15 mouse cellular contexts compared by ENCODE assay signal in genomic region chr19:44535376-44535775, GRCm38 (mm10). TPM values are rescaled to one million over a fixed set of nuclear protein-coding genes. Genes with fewer than 3 reads are reported as not detected.
DNase-seq lines count a peak whose midpoint lies in the region; ATAC-seq and TF ChIP-seq lines count a peak whose summit lies in the region.
"Had no signal": no experiment of that assay in that cellular context is flagged by ENCODE, and none has a peak within 500 bp of the region (broad histone marks: within the 10 kb centered on the region; RNA-seq: fewer than 3 reads in every experiment).

No protein-coding gene starts in this region.

- H3K4me2 ChIP-seq in hindbrain, postnatal 0 days (ENCODE audit: low read depth, low read length) = no peak overlapping the region
- no peak overlapping the region for H3K4me2 ChIP-seq in hindbrain, embryonic 13.5 days
- H3K4me2 ChIP-seq in lung, postnatal 0 days (replicated peaks; ENCODE audit: low read depth, low read length) = no peak overlapping the region
- H3K4me2 ChIP-seq: forebrain, embryonic 15.5 days; neural tube, embryonic 13.5 days had no signal

- H3K9ac ChIP-seq in hindbrain, postnatal 0 days (replicated peaks; ENCODE audit: low read length) = no peak overlapping the region
- H3K9ac ChIP-seq in hindbrain, embryonic 13.5 days = no peak overlapping the region
- H3K9ac ChIP-seq in lung, postnatal 0 days (replicated peaks; ENCODE audit: low read depth) = no peak overlapping the region
- H3K9ac ChIP-seq: forebrain, embryonic 15.5 days; neural tube, embryonic 13.5 days had no signal

- H3K4me3 ChIP-seq in hindbrain, postnatal 0 days (ENCODE audit: low read length) = no peak overlapping the region
- H3K4me3 ChIP-seq in hindbrain, embryonic 13.5 days = no peak overlapping the region
- no peak overlapping the region for H3K4me3 ChIP-seq in lung, postnatal 0 days (ENCODE audit: low read depth, low read length)
- H3K4me3 ChIP-seq: forebrain, embryonic 15.5 days; neural tube, embryonic 13.5 days had no signal

- H3K27ac ChIP-seq in hindbrain, postnatal 0 days = no peak overlapping the region
- no peak overlapping the region for H3K27ac ChIP-seq in hindbrain, embryonic 13.5 days
- no peak overlapping the region for H3K27ac ChIP-seq in lung, postnatal 0 days (ENCODE audit: low read length)
- H3K27ac ChIP-seq: forebrain, embryonic 15.5 days; neural tube, embryonic 13.5 days had no signal

- H3K9me3 ChIP-seq in hindbrain, postnatal 0 days (ENCODE audit: low read length) = no peaks in the 10 kb centered on the region
- H3K9me3 ChIP-seq in hindbrain, embryonic 13.5 days = 0 out of 2 replicates have a peak, but pooled peaks cover 6% of the 10 kb centered on the region
- H3K9me3 ChIP-seq in lung, postnatal 0 days (ENCODE audit: low read length) = no peaks in the 10 kb centered on the region

- H3K27me3 ChIP-seq in hindbrain, postnatal 0 days (ENCODE audit: insufficient read depth, low read length) = no peaks in the 10 kb centered on the region
- peaks cover 29% of the 10 kb centered on the region for H3K27me3 ChIP-seq in hindbrain, embryonic 13.5 days
- no peaks in the 10 kb centered on the region for H3K27me3 ChIP-seq in lung, postnatal 0 days (replicated peaks; ENCODE audit: insufficient read depth, low read length)
- H3K27me3 ChIP-seq: forebrain, embryonic 15.5 days; neural tube, embryonic 13.5 days had no signal

- no peaks in the 10 kb centered on the region for H3K36me3 ChIP-seq in hindbrain, postnatal 0 days (ENCODE audit: insufficient read depth, low read length)
- H3K36me3 ChIP-seq in hindbrain, embryonic 13.5 days = no peaks in the 10 kb centered on the region
- no peaks in the 10 kb centered on the region for H3K36me3 ChIP-seq in lung, postnatal 0 days (ENCODE audit: insufficient read depth, low read length)
- H3K36me3 ChIP-seq: forebrain, embryonic 15.5 days; neural tube, embryonic 13.5 days had no signal

- DNase-seq in hindbrain, postnatal 0 days (ENCODE audit: low spot score) = peak; percentile 65
- peak; percentile 51 for DNase-seq in lung, postnatal 0 days (ENCODE audit: low spot score)
- no peak for DNase-seq in lung, postnatal 25 days (ENCODE audit: low spot score)
- DNase-seq in adipocyte (ENCODE audit: low spot score) = peak; percentile 62
- peak; percentile 26 for DNase-seq in lung, postnatal 14 days
- DNase-seq in yolk sac, embryonic 10.5 days (ENCODE audit: low spot score) = no peak
- DNase-seq: thymus, postnatal 36 days had no signal

- no peak for TF ChIP-seq EP300 in lung, postnatal 0 days (IDR thresholded peaks at IDR 0.05)

- 0 out of 2 replicates have a peak, but pooled peaks have one; percentile 27 for ATAC-seq in hindbrain, postnatal 0 days
- no peak for ATAC-seq in hindbrain, embryonic 13.5 days (ENCODE audit: low FRiP score)
- ATAC-seq in lung, postnatal 0 days = no peak
- ATAC-seq in CD4-positive, CD25-positive, alpha-beta regulatory T cell, adult 4 months = no peak
- ATAC-seq: forebrain, embryonic 15.5 days had no signal

- no peaks in the 10 kb centered on the region for H3K4me1 ChIP-seq in hindbrain, postnatal 0 days (ENCODE audit: insufficient read depth, low read length)
- H3K4me1 ChIP-seq in hindbrain, embryonic 13.5 days (replicated peaks) = no peaks in the 10 kb centered on the region
- no peaks in the 10 kb centered on the region for H3K4me1 ChIP-seq in lung, postnatal 0 days (ENCODE audit: insufficient read depth, low read depth, low read length)
- H3K4me1 ChIP-seq: forebrain, embryonic 15.5 days; neural tube, embryonic 13.5 days had no signal

- TF ChIP-seq CTCF in hindbrain, postnatal 0 days (IDR thresholded peaks at IDR 0.05; ENCODE audit: low read depth) = peak; percentile 76
- TF ChIP-seq CTCF in lung, postnatal 0 days (IDR thresholded peaks at IDR 0.05) = peak; percentile 70

- WGBS in hindbrain, postnatal 0 days = 27% methylated on average over 3 of the region's 3 CpGs
- 31% methylated on average over 3 of the region's 3 CpGs for WGBS in hindbrain, embryonic 13.5 days
- 37% methylated on average over 3 of the region's 3 CpGs for WGBS in lung, postnatal 0 days

RNA-seq across cellular contexts. Expression of gene Sec31b, which starts 10.3 kb away (rescaled TPM):
- 0.36 and 0.63 TPM in 2 replicates for total RNA-seq in hindbrain, postnatal 0 days (2014; rRNA removed)
- 0.32 and 0.33 TPM in 2 replicates for polyA plus RNA-seq in hindbrain, postnatal 0 days (2015; fragmentation: Nextera tagmentation; extraction: Ambion mirVana)
- polyA plus RNA-seq in hindbrain, embryonic 13.5 days (2015; fragmentation: Nextera tagmentation; extraction: Ambion mirVana) = 0.26 and 0.51 TPM in 2 replicates
- 0.42 and 0.46 TPM in 2 replicates for polyA plus RNA-seq in lung, postnatal 0 days (2015; fragmentation: Nextera tagmentation; extraction: Ambion mirVana)
- 1 to 10 TPM; 1.1 to 5.7 TPM for polyA plus RNA-seq in CD4-positive, CD25-positive, alpha-beta regulatory T cell, adult 4 months (2017; shearing (Covaris generic))

RNA-seq across cellular contexts. Expression of gene Gm20538, which starts 17.3 kb away (rescaled TPM):
- not detected in 2 replicates for total RNA-seq in hindbrain, postnatal 0 days (2014; rRNA removed)
- not detected in 2 replicates for polyA plus RNA-seq in hindbrain, postnatal 0 days (2015; fragmentation: Nextera tagmentation; extraction: Ambion mirVana)
- not detected in 2 replicates for polyA plus RNA-seq in hindbrain, embryonic 13.5 days (2015; fragmentation: Nextera tagmentation; extraction: Ambion mirVana)
- 0.86 TPM in 1 of 2 replicates, not detected in the other for polyA plus RNA-seq in lung, postnatal 0 days (2015; fragmentation: Nextera tagmentation; extraction: Ambion mirVana)
- polyA plus RNA-seq in CD4-positive, CD25-positive, alpha-beta regulatory T cell, adult 4 months (2017; shearing (Covaris generic)) = not detected
- total RNA-seq: left cerebral cortex, postnatal 14 days; megakaryocyte progenitor cell, adult 5-6 weeks had no signal
- polyA plus RNA-seq: forebrain, embryonic 15.5 days; intestine, embryonic 14.5 days; neural tube, embryonic 13.5 days; small intestine, adult 2 months had no signal

RNA-seq across cellular contexts. Expression of gene Ndufb8, which starts 19.9 kb away (rescaled TPM):
- 500 and 558 TPM in 2 replicates for total RNA-seq in hindbrain, postnatal 0 days (2014; rRNA removed)
- polyA plus RNA-seq in hindbrain, postnatal 0 days (2015; fragmentation: Nextera tagmentation; extraction: Ambion mirVana) = 932 and 959 TPM in 2 replicates
- 592 and 624 TPM in 2 replicates for polyA plus RNA-seq in hindbrain, embryonic 13.5 days (2015; fragmentation: Nextera tagmentation; extraction: Ambion mirVana)
- polyA plus RNA-seq in lung, postnatal 0 days (2015; fragmentation: Nextera tagmentation; extraction: Ambion mirVana) = 348 and 406 TPM in 2 replicates
- 100 to 1,000 TPM; 240 to 266 TPM for polyA plus RNA-seq in CD4-positive, CD25-positive, alpha-beta regulatory T cell, adult 4 months (2017; shearing (Covaris generic))

RNA-seq across cellular contexts. Expression of gene Hif1an, which starts 27.3 kb away (rescaled TPM):
- total RNA-seq in hindbrain, postnatal 0 days (2014; rRNA removed) = 10.2 and 12.7 TPM in 2 replicates
- 18.1 and 19.4 TPM in 2 replicates for polyA plus RNA-seq in hindbrain, postnatal 0 days (2015; fragmentation: Nextera tagmentation; extraction: Ambion mirVana)
- 29.4 and 31.0 TPM in 2 replicates for polyA plus RNA-seq in hindbrain, embryonic 13.5 days (2015; fragmentation: Nextera tagmentation; extraction: Ambion mirVana)
- 21.7 and 23.8 TPM in 2 replicates for polyA plus RNA-seq in lung, postnatal 0 days (2015; fragmentation: Nextera tagmentation; extraction: Ambion mirVana)
- 10 to 100 TPM; 16.5 to 26.2 TPM for polyA plus RNA-seq in CD4-positive, CD25-positive, alpha-beta regulatory T cell, adult 4 months (2017; shearing (Covaris generic))

RNA-seq across cellular contexts. Expression of gene Wnt8b, which starts 42.1 kb away (rescaled TPM):
- 0.14 and 1.4 TPM in 2 replicates for total RNA-seq in hindbrain, postnatal 0 days (2014; rRNA removed)
- not detected in 2 replicates for polyA plus RNA-seq in hindbrain, postnatal 0 days (2015; fragmentation: Nextera tagmentation; extraction: Ambion mirVana)
- polyA plus RNA-seq in hindbrain, embryonic 13.5 days (2015; fragmentation: Nextera tagmentation; extraction: Ambion mirVana) = 0.43 and 0.78 TPM in 2 replicates
- not detected in 2 replicates for polyA plus RNA-seq in lung, postnatal 0 days (2015; fragmentation: Nextera tagmentation; extraction: Ambion mirVana)
- not detected for polyA plus RNA-seq in CD4-positive, CD25-positive, alpha-beta regulatory T cell, adult 4 months (2017; shearing (Covaris generic))
- total RNA-seq: left cerebral cortex, postnatal 14 days; megakaryocyte progenitor cell, adult 5-6 weeks had no signal
- polyA plus RNA-seq: intestine, embryonic 14.5 days; small intestine, adult 2 months had no signal

Comparison
In these comparisons a context has a peak if more than half of its experiments do, and no peak if none do; other contexts are left out.
1. DNase-seq: peak in hindbrain, postnatal 0 days (single experiment), lung, postnatal 0 days (single experiment), adipocyte (single experiment) and lung, postnatal 14 days (single experiment); none in lung, postnatal 25 days (single experiment) and yolk sac, embryonic 10.5 days (single experiment).